Mouse (Mus musculus) forebrain, embryonic 16.5 days (tissue): ENCODE data around the gene Rfxank. TPM values are rescaled to one million over a fixed set of nuclear protein-coding genes. Genes with fewer than 3 reads are reported as not detected.

ENCODE experiments used
- ATAC-seq: fragments of 200-750 bp; cut with Nextera tagmentation; 2 replicates; pipeline ENCODE4 v1.8.0; 2017; ENCODE audit warnings: mild to moderate bottlenecking, moderate library complexity
- H3K27ac ChIP-seq: fragments of 300-500 bp; sonication (generic); 2 replicates; pipeline ENCODE4 v1.5.1; 2014; ENCODE audit warnings: low read length, control low read depth
- H3K27me3 ChIP-seq: fragments of 300-500 bp; sonication (generic); replicated peaks from 2 replicates; pipeline ENCODE4 v1.6.1; 2014; ENCODE audit warnings: low read length; ENCODE audit not compliant: control insufficient read depth, insufficient read depth
- H3K36me3 ChIP-seq: fragments of 300-500 bp; sonication (generic); 2 replicates; pipeline ENCODE4 v1.6.1; 2014; ENCODE audit not compliant: control insufficient read depth, insufficient read depth
- H3K4me1 ChIP-seq: fragments of 300-500 bp; sonication (generic); replicated peaks from 2 replicates; pipeline ENCODE4 v1.6.1; 2014; ENCODE audit warnings: low read length; ENCODE audit not compliant: control insufficient read depth, insufficient read depth
- H3K4me2 ChIP-seq: fragments of 300-500 bp; sonication (generic); 2 replicates; pipeline ENCODE4 v1.6.1; 2014; ENCODE audit warnings: mild to moderate bottlenecking, low read length, control low read depth
- H3K4me3 ChIP-seq: fragments of 300-500 bp; sonication (generic); replicated peaks from 2 replicates; pipeline ENCODE4 v1.5.1; 2014; ENCODE audit warnings: mild to moderate bottlenecking, low read length, control low read depth
- H3K9ac ChIP-seq: fragments of 300-500 bp; sonication (generic); replicated peaks from 2 replicates; pipeline ENCODE4 v1.6.1; 2014; ENCODE audit warnings: low read depth, low read length, control low read depth
- H3K9me3 ChIP-seq: fragments of 300-500 bp; sonication (generic); 2 replicates; pipeline ENCODE4 v1.6.1; 2016; ENCODE audit warnings: low read length; ENCODE audit not compliant: control insufficient read depth
- WGBS: fragments of 180-500 bp; shearing (Covaris S2); extraction: QIAGEN DNeasy Blood & Tissue Kit; methylation state at CpG from one replicate; pipeline ENCODE4 v1.1.7; 2014; 5-methylcytosine and 5-hydroxymethylcytosine counted together
- microRNA-seq: library from miRNA; unstranded; fragments of <30 nt; microRNA quantifications from one replicate; pipeline ENCODE4, GENCODE M21; 2017
- polyA plus RNA-seq: library from polyadenylated mRNA; unstranded; fragments of >200 nt; fragmentation: Nextera tagmentation; extraction: Ambion mirVana; gene quantifications from 2 replicates; pipeline ENCODE4 v1.2.1, GENCODE M21; 2015

Rfxank gene
- polyA plus RNA-seq, 1 experiment from 2014 or later, result 14.4 TPM

DNA sequence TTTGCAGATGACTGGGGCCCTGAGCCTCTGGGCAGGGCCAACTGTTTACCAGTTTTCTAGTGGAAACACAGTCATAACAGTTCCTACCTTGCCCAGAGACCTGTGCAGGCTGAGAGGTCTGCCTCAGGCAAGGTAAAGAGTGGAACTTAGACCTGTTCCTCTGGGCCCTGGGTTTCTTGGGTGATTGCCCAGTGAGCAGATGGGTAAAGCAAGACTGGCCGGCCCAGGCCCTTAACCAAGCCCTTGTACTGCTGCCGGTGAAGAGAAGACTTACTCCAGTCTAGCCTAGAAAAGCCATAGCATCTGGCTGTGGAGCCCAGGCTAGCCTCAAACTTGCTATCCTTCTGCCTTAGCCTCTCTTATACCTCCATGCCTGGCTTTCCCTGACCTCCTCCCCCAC lies 57.0 kb downstream of the Rfxank start:
- Histone ChIP-seq H3K4me1 (peaks cover 19% of the 10 kb centered on the region), H3K27me3 (peaks cover 48% of the 10 kb centered on the region), H3K4me2 (no peak overlapping the region), H3K4me3 (no peak overlapping the region), H3K36me3 (no peaks in the 10 kb centered on the region), H3K27ac (no peak overlapping the region), H3K9me3 (no peaks in the 10 kb centered on the region), H3K9ac (no peak overlapping the region)
- 98% methylated on average over 2 of the region's 2 CpGs for WGBS
- ATAC-seq, result no peak

Small RNAs within 50 kb of the gene (microRNA-seq; reads per million reads assigned to microRNA genes)
- 4.4 reads per million, percentile 19 among the genes with 10 or more reads in this experiment for gene Mir7066

Other genes with a start within 250 kb of the Rfxank start
- gene Tssk6, start 237.0 kb downstream of the Rfxank start, polyA plus RNA-seq, result 2.7 and 2.8 TPM in 2 replicates
- 144 and 145 TPM in 2 replicates for gene Ndufa13, start 236.6 kb downstream of the Rfxank start, polyA plus RNA-seq
- gene Yjefn3, start 236.4 kb downstream of the Rfxank start, polyA plus RNA-seq, result 6.7 and 10.1 TPM in 2 replicates
- 22.6 and 23.5 TPM in 2 replicates for gene Gatad2a, start 142.8 kb downstream of the Rfxank start, polyA plus RNA-seq
- gene Mau2, start 96.4 kb downstream of the Rfxank start, polyA plus RNA-seq, result 85.6 and 93.5 TPM in 2 replicates
- 59.2 and 67.5 TPM in 2 replicates for gene Sugp1, start 96.3 kb downstream of the Rfxank start, polyA plus RNA-seq
- 1.0 and 1.2 TPM in 2 replicates for gene Tm6sf2, start 66.2 kb downstream of the Rfxank start, polyA plus RNA-seq
- gene Hapln4, start 55.7 kb downstream of the Rfxank start, polyA plus RNA-seq, result 0.25 and 0.63 TPM in 2 replicates
- 145 and 166 TPM in 2 replicates for gene Ncan, start 18.3 kb downstream of the Rfxank start, polyA plus RNA-seq
- gene Nr2c2ap, start 7.8 kb downstream of the Rfxank start, polyA plus RNA-seq, result 44.0 and 44.8 TPM in 2 replicates
- gene Borcs8, start 345 bp upstream of the Rfxank start, polyA plus RNA-seq, result 48.1 and 60.0 TPM in 2 replicates
- gene Mef2b, start 557 bp upstream of the Rfxank start, polyA plus RNA-seq, result 0.34 and 0.81 TPM in 2 replicates
- gene Tmem161a, start 33.2 kb upstream of the Rfxank start, polyA plus RNA-seq, result 58.4 and 67.7 TPM in 2 replicates
- gene Slc25a42, start 73.2 kb upstream of the Rfxank start, polyA plus RNA-seq, result 4.0 and 7.2 TPM in 2 replicates
- gene Sugp2, start 95.1 kb upstream of the Rfxank start, polyA plus RNA-seq, result 87.6 and 104 TPM in 2 replicates
- gene Armc6, start 95.3 kb upstream of the Rfxank start, polyA plus RNA-seq, result 101 and 109 TPM in 2 replicates
- 47.2 and 49.4 TPM in 2 replicates for gene Homer3, start 143.7 kb upstream of the Rfxank start, polyA plus RNA-seq
- 53.7 and 57.5 TPM in 2 replicates for gene Ddx49, start 163.3 kb upstream of the Rfxank start, polyA plus RNA-seq
- 270 and 273 TPM in 2 replicates for gene Cope, start 163.4 kb upstream of the Rfxank start, polyA plus RNA-seq
- gene Cers1, start 176.6 kb upstream of the Rfxank start, polyA plus RNA-seq, result 32.7 and 35.8 TPM in 2 replicates
- gene Gdf1, start 190.7 kb upstream of the Rfxank start, polyA plus RNA-seq, result 3.9 and 5.8 TPM in 2 replicates
- gene Upf1, start 214.1 kb upstream of the Rfxank start, polyA plus RNA-seq, result 11.8 and 13.6 TPM in 2 replicates
- 0.51 and 0.75 TPM in 2 replicates for gene Comp, start 234.4 kb upstream of the Rfxank start, polyA plus RNA-seq